10 mouse cellular contexts compared by ENCODE assay signal in the genomic region with DNA sequence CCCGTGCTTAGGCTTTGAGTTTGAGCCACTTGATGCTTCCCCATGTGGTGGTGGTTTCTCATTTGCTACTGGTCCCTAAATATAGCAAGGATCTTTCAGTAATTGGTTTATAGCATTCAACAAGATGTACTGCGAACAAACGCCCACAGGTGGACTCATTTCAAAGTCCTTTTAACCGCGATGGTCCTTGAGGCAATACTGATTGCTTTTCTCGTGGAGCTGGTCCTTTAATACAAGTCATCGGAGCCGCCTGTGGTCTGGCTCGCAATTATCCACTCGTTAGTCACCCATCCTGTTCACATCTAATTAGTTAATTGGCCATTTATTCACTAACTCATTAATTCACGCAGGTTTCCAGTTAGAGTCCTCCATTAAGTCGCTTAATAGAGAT. TPM values are rescaled to one million over a fixed set of nuclear protein-coding genes. Genes with fewer than 3 reads are reported as not detected.
DNase-seq lines count a peak whose midpoint lies in the region; ATAC-seq lines count a peak whose summit lies in the region.
"Had no signal": no experiment of that assay in that cellular context is flagged by ENCODE, and none has a peak within 500 bp of the region (broad histone marks: within the 10 kb centered on the region; RNA-seq: fewer than 3 reads in every experiment).

No protein-coding gene starts in this region.

- H3K4me1 ChIP-seq in heart, embryonic 15.5 days (replicated peaks): peaks cover 8% of the 10 kb centered on the region
- H3K4me1 ChIP-seq in forebrain, embryonic 15.5 days: peaks cover 16% of the 10 kb centered on the region
- H3K4me1 ChIP-seq in limb, embryonic 15.5 days: peaks cover 12% of the 10 kb centered on the region

- H3K27me3 ChIP-seq in heart, embryonic 15.5 days: peaks cover 37% of the 10 kb centered on the region
- H3K27me3 ChIP-seq in forebrain, embryonic 15.5 days: no peaks in the 10 kb centered on the region
- peaks cover 29% of the 10 kb centered on the region for H3K27me3 ChIP-seq in limb, embryonic 15.5 days

- H3K36me3 ChIP-seq in heart, embryonic 15.5 days: no peaks in the 10 kb centered on the region
- H3K36me3 ChIP-seq in forebrain, embryonic 15.5 days: no peaks in the 10 kb centered on the region
- no peaks in the 10 kb centered on the region for H3K36me3 ChIP-seq in limb, embryonic 15.5 days

- 55% methylated on average over 12 of the region's 12 CpGs for WGBS in heart, embryonic 15.5 days
- 14% methylated on average over 12 of the region's 12 CpGs for WGBS in forebrain, embryonic 15.5 days
- 36% methylated on average over 12 of the region's 12 CpGs for WGBS in limb, embryonic 15.5 days

- DNase-seq in heart, adult 8-10 months (ENCODE audit: low spot score): no peak
- DNase-seq in Muller cell, postnatal 12 days (ENCODE audit: inconsistent ontology term): peak; percentile 83
- no peak for DNase-seq in adrenal gland, postnatal 10 days
- no peak for DNase-seq in frontal cortex, postnatal 14 days (ENCODE audit: low spot score in 2 of 2)
- no peak for DNase-seq in gastrocnemius, postnatal 4 days (ENCODE audit: low spot score in 2 of 2)
- DNase-seq: gastrocnemius, adult 2 months; kidney, adult 2 months had no signal

- ATAC-seq in heart, embryonic 15.5 days (replicated peaks; ENCODE audit: insufficient number of reproducible peaks, insufficient read depth, low FRiP score, low read depth): no peak
- peak; percentile 51 for ATAC-seq in forebrain, embryonic 15.5 days (replicated peaks)
- ATAC-seq in limb, embryonic 15.5 days (ENCODE audit: insufficient number of reproducible peaks, low FRiP score, low TSS enrichment, low read depth): no peak

- H3K4me2 ChIP-seq in heart, embryonic 15.5 days: peak overlapping the region; percentile 97
- H3K4me2 ChIP-seq in forebrain, embryonic 15.5 days (replicated peaks): peak overlapping the region; percentile 72
- H3K4me2 ChIP-seq in limb, embryonic 15.5 days: no peak overlapping the region

- no peak overlapping the region for H3K27ac ChIP-seq in heart, embryonic 15.5 days
- peak overlapping the region; percentile 75 for H3K27ac ChIP-seq in forebrain, embryonic 15.5 days (replicated peaks)
- no peak overlapping the region for H3K27ac ChIP-seq in limb, embryonic 15.5 days
- H3K27ac ChIP-seq: gastrocnemius, adult 2 months had no signal

- no peak overlapping the region for H3K9ac ChIP-seq in heart, embryonic 15.5 days
- peak overlapping the region; percentile 80 for H3K9ac ChIP-seq in forebrain, embryonic 15.5 days (replicated peaks)
- no peak overlapping the region for H3K9ac ChIP-seq in limb, embryonic 15.5 days

- H3K4me3 ChIP-seq in heart, embryonic 15.5 days: peak overlapping the region; percentile 61; the same call in 1 of the 2 replicates
- H3K4me3 ChIP-seq in forebrain, embryonic 15.5 days: peak overlapping the region; percentile 79
- peak overlapping the region; percentile 55; the same call in 1 of the 2 replicates for H3K4me3 ChIP-seq in limb, embryonic 15.5 days

- H3K9me3 ChIP-seq in heart, embryonic 15.5 days (replicated peaks): no peaks in the 10 kb centered on the region
- no peaks in the 10 kb centered on the region for H3K9me3 ChIP-seq in forebrain, embryonic 15.5 days
- no peaks in the 10 kb centered on the region for H3K9me3 ChIP-seq in limb, embryonic 15.5 days

RNA-seq across cellular contexts. Expression of a gene that starts 0.6 kb away (rescaled TPM):
- polyA plus RNA-seq in heart, embryonic 15.5 days (2015; fragmentation: Nextera tagmentation; extraction: Ambion mirVana): 0.24 and 0.87 TPM in 2 replicates
- not detected for total RNA-seq in heart, adult 8-10 months (2022)
- 55.0 and 66.8 TPM in 2 replicates for polyA plus RNA-seq in forebrain, embryonic 15.5 days (2015; fragmentation: Nextera tagmentation; extraction: Ambion mirVana)
- 3.5 and 3.8 TPM in 2 replicates for polyA plus RNA-seq in limb, embryonic 15.5 days (2015; fragmentation: Nextera tagmentation; extraction: Ambion mirVana)
- 1 to 10 TPM in 1 of 2 experiments, under 1 TPM in 1; 0.93 to 1.7 TPM for total RNA-seq in adrenal gland, postnatal 10 days (2021)
- total RNA-seq in gastrocnemius, postnatal 4 days (2021): not detected
- total RNA-seq: gastrocnemius, adult 2 months had no signal

RNA-seq across cellular contexts. Expression of a gene that starts 32.6 kb away (rescaled TPM):
- polyA plus RNA-seq in heart, embryonic 15.5 days (2015; fragmentation: Nextera tagmentation; extraction: Ambion mirVana): 14.8 and 15.2 TPM in 2 replicates
- 10 to 100 TPM in 1 of 4 experiments, 1 to 10 TPM in 3; 8.4 to 14.0 (median 9.2) TPM for total RNA-seq in heart, adult 8-10 months (2022)
- polyA plus RNA-seq in forebrain, embryonic 15.5 days (2015; fragmentation: Nextera tagmentation; extraction: Ambion mirVana): 40.4 and 41.6 TPM in 2 replicates
- polyA plus RNA-seq in limb, embryonic 15.5 days (2015; fragmentation: Nextera tagmentation; extraction: Ambion mirVana): 16.2 and 21.7 TPM in 2 replicates
- 10 to 100 TPM; 12.4 to 13.0 TPM for total RNA-seq in adrenal gland, postnatal 10 days (2021)
- total RNA-seq in gastrocnemius, postnatal 4 days (2021): 10 to 100 TPM in 1 of 2 experiments, 1 to 10 TPM in 1; 8.8 to 10.1 TPM

RNA-seq across cellular contexts. Expression of a gene that starts 59.4 kb away (rescaled TPM):
- 7.3 and 14.4 TPM in 2 replicates for polyA plus RNA-seq in heart, embryonic 15.5 days (2015; fragmentation: Nextera tagmentation; extraction: Ambion mirVana)
- total RNA-seq in heart, adult 8-10 months (2022): 10 to 100 TPM in 1 of 4 experiments, 1 to 10 TPM in 3; 5.1 to 10.5 (median 6.7) TPM
- 24.3 and 24.6 TPM in 2 replicates for polyA plus RNA-seq in forebrain, embryonic 15.5 days (2015; fragmentation: Nextera tagmentation; extraction: Ambion mirVana)
- 14.7 and 14.8 TPM in 2 replicates for polyA plus RNA-seq in limb, embryonic 15.5 days (2015; fragmentation: Nextera tagmentation; extraction: Ambion mirVana)
- total RNA-seq in adrenal gland, postnatal 10 days (2021): 1 to 10 TPM; 3.3 to 7.9 TPM
- 1 to 10 TPM; 3.1 to 3.7 TPM for total RNA-seq in gastrocnemius, postnatal 4 days (2021)
- polyA plus RNA-seq: kidney, adult 2 months had no signal
